Mouse (Mus musculus) A20 (cell line): ENCODE measurements around the gene Pfkm.

Source experiments
- DNase-seq: peaks from one replicate; pipeline ENCODE4 v3.0.0-alpha.2; 2011; ENCODE audit warnings: low read depth, low spot score

Gene Pfkm

GRCm38 (mm10) chr15:98096957-98097356, 4.6 kb downstream of the Pfkm start:
- peak; percentile 55 for DNase-seq

- DNase-seq = peak; percentile 93
These were observed 6.1 kb downstream of the Pfkm start for GRCm38 (mm10) chr15:98098519-98098918.

GRCm38 (mm10) chr15:98102401-98102800, 10.0 kb downstream of the Pfkm start:
- no peak for DNase-seq

- no peak for DNase-seq
These were observed 14.1 kb downstream of the Pfkm start for GRCm38 (mm10) chr15:98106506-98106905.

- DNase-seq = no peak
These were observed 14.8 kb downstream of the Pfkm start for GRCm38 (mm10) chr15:98107230-98107629.

GRCm38 (mm10) chr15:98107703-98108296, 15.4 kb downstream of the Pfkm start:
- DNase-seq = no peak

GRCm38 (mm10) chr15:98108297-98109152, 16.1 kb downstream of the Pfkm start:
- peak; percentile 87 for DNase-seq

- no peak for DNase-seq
These were observed 19.4 kb downstream of the Pfkm start for GRCm38 (mm10) chr15:98111791-98112190.

GRCm38 (mm10) chr15:98114098-98114851, 21.9 kb downstream of the Pfkm start:
- DNase-seq = no peak

- DNase-seq = no peak
These were observed 22.7 kb downstream of the Pfkm start for GRCm38 (mm10) chr15:98114852-98115778.

- no peak for DNase-seq
These were observed 23.4 kb downstream of the Pfkm start for GRCm38 (mm10) chr15:98115779-98116163.

- no peak for DNase-seq
These were observed 23.9 kb downstream of the Pfkm start for GRCm38 (mm10) chr15:98116287-98116686.

GRCm38 (mm10) chr15:98119363-98119762, 27.0 kb downstream of the Pfkm start:
- DNase-seq = no peak

- no peak for DNase-seq
These were observed 28.4 kb downstream of the Pfkm start for GRCm38 (mm10) chr15:98120831-98121230.

GRCm38 (mm10) chr15:98131001-98131400, 38.6 kb downstream of the Pfkm start:
- DNase-seq = no peak

- no peak for DNase-seq
These were observed 39.1 kb downstream of the Pfkm start for GRCm38 (mm10) chr15:98131451-98131850.

- DNase-seq = no peak
These were observed 39.7 kb downstream of the Pfkm start for GRCm38 (mm10) chr15:98131942-98132655.

GRCm38 (mm10) chr15:98133471-98133870, 41.1 kb downstream of the Pfkm start:
- DNase-seq = no peak

- no peak for DNase-seq
These were observed 41.6 kb downstream of the Pfkm start for GRCm38 (mm10) chr15:98134034-98134433.

- no peak for DNase-seq
These were observed 42.3 kb downstream of the Pfkm start for GRCm38 (mm10) chr15:98134666-98135065.

GRCm38 (mm10) chr15:98135671-98136070, 43.3 kb downstream of the Pfkm start:
- DNase-seq = no peak
